Mouse (Mus musculus) thymus, postnatal 0 days (tissue): ENCODE results near the gene Spata20. TPM values are rescaled to one million over a fixed set of nuclear protein-coding genes. Genes with fewer than 3 reads are reported as not detected.

Experiments used
- DNase-seq: peaks from one replicate; pipeline ENCODE4 v3.0.0-alpha.2; 2015; ENCODE audit warnings: low spot score
- polyA plus RNA-seq: library from polyadenylated mRNA; unstranded; fragments of >200 nt; fragmentation: Nextera tagmentation; extraction: Ambion mirVana; gene quantifications from 2 replicates; pipeline ENCODE4 v1.2.1, GENCODE M21; 2015

The Spata20 gene
- polyA plus RNA-seq, 1 experiment from 2014 or later = 0.09 TPM

DNA sequence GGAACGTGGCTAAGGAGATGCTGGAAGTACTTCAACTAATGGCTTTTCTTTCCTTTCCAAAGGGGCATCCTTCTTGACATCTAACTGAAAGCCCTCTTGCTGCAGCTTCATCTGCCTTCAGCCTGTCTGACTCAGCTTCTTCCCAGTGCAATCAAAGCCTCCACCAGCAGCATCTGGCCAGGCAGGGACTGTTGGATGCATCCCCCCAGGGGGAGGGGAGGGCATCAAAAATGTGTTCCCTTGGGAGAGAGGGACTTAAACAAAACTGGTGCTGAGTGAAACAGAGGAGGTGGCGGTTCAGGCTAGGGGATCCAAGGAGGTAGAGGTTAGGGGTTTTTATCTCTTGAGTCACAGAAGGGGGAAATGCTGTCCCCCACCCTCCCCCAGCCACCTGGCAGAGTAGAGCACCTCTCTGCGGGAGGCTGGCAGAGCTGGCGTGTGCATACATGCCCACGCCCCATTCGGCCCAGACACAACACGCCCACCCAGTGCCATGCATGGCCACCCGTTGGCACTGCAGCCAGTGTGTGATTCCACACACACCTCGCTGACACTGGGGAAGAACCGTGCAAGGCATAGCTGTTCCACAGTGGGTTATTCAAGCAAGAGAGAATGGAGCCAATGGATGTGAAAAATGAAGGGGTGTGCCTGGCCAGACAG lies 30.7 kb downstream of the Spata20 start:
- DNase-seq = no peak

GRCm38 (mm10) chr11:94454756-94455155 lies 31.2 kb downstream of the Spata20 start:
- DNase-seq = no peak

DNA sequence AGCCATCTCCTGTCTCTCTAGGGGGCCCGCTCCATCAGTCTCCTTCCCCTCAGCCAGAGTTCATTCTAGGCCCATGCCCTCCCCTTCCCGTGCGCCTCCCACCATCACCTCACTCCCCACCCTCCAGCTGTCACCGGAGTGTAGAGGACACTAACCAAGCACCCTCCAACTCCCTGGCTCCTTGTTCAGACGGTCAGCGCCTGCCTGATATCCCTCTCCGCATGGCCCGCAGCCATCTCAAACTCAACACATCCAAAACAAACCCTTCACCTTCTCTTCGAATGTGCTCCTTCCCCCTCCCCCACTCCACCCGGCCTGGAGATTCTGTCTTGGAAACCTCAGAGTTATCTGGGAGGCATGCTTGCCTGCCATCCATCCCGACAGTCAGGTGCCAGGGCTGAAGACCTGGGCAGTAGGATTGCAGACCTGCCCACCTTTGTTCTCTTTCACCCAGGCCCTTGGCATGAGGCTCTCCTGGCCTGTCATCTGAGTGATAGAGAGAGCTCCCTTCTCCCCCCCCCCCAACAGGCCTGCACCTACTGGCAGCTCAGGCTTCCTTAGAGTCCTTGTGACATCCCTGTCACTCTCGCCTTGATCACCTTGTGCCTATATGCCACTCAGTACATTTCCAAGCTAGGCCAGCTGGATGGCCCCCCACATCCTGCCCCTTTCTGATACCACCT lies 34.7 kb downstream of the Spata20 start:
- no peak for DNase-seq

GRCm38 (mm10) chr11:94449886-94450285 lies 36.1 kb downstream of the Spata20 start:
- no peak for DNase-seq

DNA sequence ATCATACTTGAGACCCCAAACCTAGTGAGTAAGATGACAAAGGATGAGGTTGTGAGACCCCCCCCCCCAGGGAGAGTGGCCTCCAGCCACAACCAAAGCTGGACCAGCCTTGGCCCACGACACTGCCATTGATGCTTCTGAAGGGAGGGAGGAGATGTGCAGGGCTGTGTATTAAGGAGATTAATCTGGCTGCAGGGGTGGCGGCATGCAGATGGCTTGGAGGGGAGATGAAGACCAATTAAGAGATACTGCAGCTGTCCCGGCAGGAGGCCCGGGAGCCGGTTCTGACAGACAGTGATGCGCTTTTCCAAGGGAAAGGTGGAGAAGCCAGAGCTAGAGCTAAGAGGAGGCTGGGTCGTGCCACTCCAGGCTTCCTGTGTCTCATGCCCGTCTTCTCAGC lies 36.7 kb downstream of the Spata20 start:
- DNase-seq = no peak

DNA sequence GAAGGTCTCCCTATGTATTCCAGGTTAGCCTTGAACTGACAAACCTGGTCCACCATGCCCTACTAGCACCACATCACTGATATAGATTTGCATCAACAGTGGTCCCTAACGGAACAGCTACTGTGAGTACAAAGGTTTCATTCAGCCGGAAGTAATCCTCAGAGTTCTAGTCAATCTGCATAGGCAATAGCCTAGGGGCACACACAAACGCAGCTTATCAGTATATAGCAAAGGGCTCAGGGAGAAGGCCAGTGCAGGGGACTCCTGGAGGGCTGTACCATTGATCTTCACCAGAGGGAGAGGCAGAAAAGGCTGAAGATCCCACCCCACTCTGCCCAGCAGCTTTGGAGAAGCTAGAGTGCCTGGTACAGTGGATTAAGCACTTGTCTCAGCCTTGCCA lies 39.0 kb downstream of the Spata20 start:
- DNase-seq = no peak

GRCm38 (mm10) chr11:94445300-94445699 lies 40.7 kb downstream of the Spata20 start:
- DNase-seq = no peak

GRCm38 (mm10) chr11:94444829-94445228 lies 41.1 kb downstream of the Spata20 start:
- DNase-seq = no peak

DNA sequence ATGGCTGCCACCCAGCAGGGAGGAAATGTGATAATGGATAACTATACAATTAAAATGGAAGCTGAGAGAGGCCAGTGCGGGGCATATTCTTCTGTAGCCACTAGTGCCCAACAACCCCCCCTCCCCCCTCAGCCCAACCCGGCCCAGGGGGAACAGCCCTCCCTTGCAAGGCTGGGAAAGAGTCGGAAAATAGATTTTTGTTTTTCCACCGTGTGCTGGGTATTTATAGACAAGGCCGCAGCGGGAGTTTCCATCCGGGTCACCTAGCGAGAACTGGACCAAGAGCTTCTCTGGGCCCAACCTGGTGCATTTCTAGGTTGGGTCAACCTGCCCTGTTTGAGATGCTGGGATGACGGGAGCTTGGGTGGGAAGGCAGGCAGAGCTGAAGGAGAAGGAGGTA lies 44.2 kb downstream of the Spata20 start:
- DNase-seq = no peak

DNA sequence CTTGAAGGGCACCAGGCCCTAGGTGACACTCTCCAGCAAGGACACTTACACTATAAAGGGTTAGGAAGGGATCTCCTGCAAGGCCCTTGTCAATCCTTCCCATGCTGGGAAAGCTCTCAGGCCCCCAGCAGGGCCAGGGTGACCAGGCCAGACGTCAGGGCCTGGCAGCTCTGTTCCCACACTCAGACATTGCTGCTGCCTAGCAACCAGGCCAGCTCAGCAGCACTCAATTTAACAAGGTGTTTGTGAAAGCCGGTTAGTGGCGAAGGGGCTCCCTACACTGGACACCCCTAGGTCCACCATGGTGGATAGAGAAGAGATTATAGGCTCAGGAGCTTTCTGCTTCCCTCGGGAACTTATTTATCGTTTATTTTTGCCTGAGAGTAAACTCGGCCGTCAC lies 44.9 kb downstream of the Spata20 start:
- DNase-seq = no peak

DNA sequence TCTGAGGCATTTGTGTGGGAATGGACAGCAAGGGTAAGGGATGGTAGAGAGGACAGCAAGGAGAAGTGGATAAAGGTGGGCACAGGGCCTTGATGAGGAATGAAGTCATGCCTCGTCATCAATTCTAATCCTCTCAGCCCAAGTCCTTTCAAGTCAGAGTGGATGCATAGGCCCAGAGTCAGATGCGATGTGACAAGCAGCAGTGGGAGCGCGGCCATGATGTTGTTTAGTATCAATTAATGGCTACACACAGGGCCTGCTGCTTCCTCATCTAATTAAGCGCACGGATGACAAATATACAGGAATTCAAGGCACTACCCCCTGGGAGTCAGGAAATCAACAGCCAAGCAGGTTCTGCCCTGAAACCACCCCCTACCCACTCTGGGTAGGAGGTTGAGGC lies 45.6 kb downstream of the Spata20 start:
- DNase-seq = no peak

- no peak for DNase-seq
These were observed 56.8 kb downstream of the Spata20 start for GRCm38 (mm10) chr11:94429011-94429651.

Other genes with a start within 250 kb of the Spata20 start
- 17.5 and 19.5 TPM in 2 replicates for gene Wfikkn2, start 240.2 kb downstream of the Spata20 start, polyA plus RNA-seq
- gene Gm21885, start 204.3 kb downstream of the Spata20 start, polyA plus RNA-seq = not detected in 2 replicates
- 124 and 132 TPM in 2 replicates for gene Luc7l3, start 164.2 kb downstream of the Spata20 start, polyA plus RNA-seq
- 16.2 and 20.0 TPM in 2 replicates for gene Ankrd40, start 158.2 kb downstream of the Spata20 start, polyA plus RNA-seq
- gene Abcc3, start 93.2 kb downstream of the Spata20 start, polyA plus RNA-seq = 2.6 and 2.8 TPM in 2 replicates
- 0.21 and 0.23 TPM in 2 replicates for gene Cacna1g, start 12.0 kb downstream of the Spata20 start, polyA plus RNA-seq
- gene Epn3, start 13.8 kb upstream of the Spata20 start, polyA plus RNA-seq = 0.78 and 0.91 TPM in 2 replicates
- 0.14 and 0.17 TPM in 2 replicates for gene Mycbpap, start 35.6 kb upstream of the Spata20 start, polyA plus RNA-seq
- gene Rsad1, start 63.1 kb upstream of the Spata20 start, polyA plus RNA-seq = 2.4 and 3.2 TPM in 2 replicates
- 0.94 and 1.3 TPM in 2 replicates for gene Chad, start 78.9 kb upstream of the Spata20 start, polyA plus RNA-seq
- 2.7 and 3.0 TPM in 2 replicates for gene Acsf2, start 115.7 kb upstream of the Spata20 start, polyA plus RNA-seq
- gene Lrrc59, start 143.6 kb upstream of the Spata20 start, polyA plus RNA-seq = 114 and 118 TPM in 2 replicates
- 109 and 134 TPM in 2 replicates for gene Mrpl27, start 167.6 kb upstream of the Spata20 start, polyA plus RNA-seq
- 16.2 and 16.8 TPM in 2 replicates for gene Eme1, start 167.8 kb upstream of the Spata20 start, polyA plus RNA-seq
- gene Xylt2, start 191.3 kb upstream of the Spata20 start, polyA plus RNA-seq = 13.0 and 15.4 TPM in 2 replicates
- 0.08 and 0.13 TPM in 2 replicates for gene Gm11541, start 218.3 kb upstream of the Spata20 start, polyA plus RNA-seq